Mouse (Mus musculus) liver, postnatal 0 days (tissue): ENCODE results near the gene Itgb5.

ENCODE experiments used
- CTCF ChIP-seq: sonication (generic); IDR thresholded peaks from 2 replicates; pipeline ENCODE4 v1.5.1; 2016; ENCODE audit warnings: antibody characterized with exemption, low read depth
- EP300 ChIP-seq: IDR thresholded peaks from 2 replicates; pipeline ENCODE4 v1.6.1; 2016; ENCODE audit warnings: antibody characterized with exemption, low read depth, mild to moderate bottlenecking

- no peak for TF ChIP-seq CTCF
- no peak for TF ChIP-seq EP300
These were observed 120.9 kb downstream of the Itgb5 start for GRCm38 (mm10) chr16:33950386-33950785.
